Mouse (Mus musculus) thymus, postnatal 36 days (tissue): ENCODE measurements around the gene Evx1.
A peak's percentile ranks its signal among the peaks of the same experiment; 100 is the strongest.

Source experiments
- DNase-seq, 2 experiments: peaks; one replicate each; pipeline ENCODE4 v3.0.0; 2022; ENCODE audit warnings: mixed read lengths in 2 of 2

Gene Evx1

GRCm38 (mm10) chr6:52291021-52291860, 22.1 kb upstream of the Evx1 start:
- no peak for DNase-seq

DNA sequence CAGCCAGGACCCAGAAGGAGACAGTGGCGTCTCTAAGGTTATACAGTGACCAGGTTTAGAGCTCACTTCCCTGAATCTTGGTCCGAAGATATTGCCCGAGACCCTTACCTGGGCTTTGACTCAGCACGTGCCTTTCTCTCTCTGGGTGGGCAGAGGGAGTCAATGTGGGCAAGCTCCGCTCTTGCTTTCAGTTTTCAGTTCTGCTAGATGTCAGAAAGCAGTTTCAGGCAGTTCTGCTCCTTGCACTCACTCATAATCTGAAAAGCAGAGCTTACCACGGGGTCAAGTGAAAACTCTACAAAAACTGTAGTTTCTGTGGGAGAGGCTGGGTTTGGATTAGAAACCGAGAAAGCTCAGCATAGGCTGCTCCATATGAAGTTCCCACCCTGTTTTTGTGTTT, 21.0 kb upstream of the Evx1 start:
- no peak for DNase-seq

DNA sequence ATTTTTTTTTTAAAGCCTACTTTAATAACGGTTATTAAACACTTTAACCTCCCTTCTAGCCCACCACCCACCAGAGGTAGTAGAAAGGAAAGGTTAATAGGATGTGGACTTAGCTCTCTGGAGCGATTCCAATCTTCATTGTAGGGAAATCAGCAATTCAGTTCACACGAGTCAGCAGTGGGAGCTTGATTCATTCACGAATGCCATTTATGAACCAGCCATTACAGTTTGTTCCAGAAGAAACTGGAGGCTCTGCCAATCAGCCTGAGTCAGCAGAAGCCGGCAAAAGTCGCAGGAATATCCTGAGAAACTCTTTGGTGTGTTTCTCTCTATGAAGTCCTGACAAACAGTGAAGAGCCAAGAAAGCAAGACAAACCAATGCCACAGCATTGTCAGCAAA, 18.7 kb upstream of the Evx1 start:
- no peak for DNase-seq

DNA sequence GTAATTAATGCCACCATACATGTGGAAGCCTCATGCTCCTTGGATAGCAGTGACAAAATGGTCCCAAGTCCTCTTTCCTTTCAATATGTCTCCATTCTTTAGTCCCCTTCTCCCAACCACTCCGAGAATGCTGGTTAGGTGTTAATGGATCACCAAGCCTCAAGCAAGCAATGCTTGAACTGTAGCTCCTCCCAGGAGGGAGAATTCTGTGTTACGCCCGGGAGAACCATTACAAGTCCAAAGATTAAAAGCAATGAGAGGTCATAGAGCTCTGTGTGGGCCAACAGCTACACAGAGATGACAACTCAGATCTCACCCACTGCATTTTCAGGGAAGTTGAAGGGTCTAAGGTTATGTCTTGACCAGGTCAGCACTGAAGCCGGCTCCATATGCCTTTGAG, 14.8 kb upstream of the Evx1 start:
- no peak for DNase-seq

DNA sequence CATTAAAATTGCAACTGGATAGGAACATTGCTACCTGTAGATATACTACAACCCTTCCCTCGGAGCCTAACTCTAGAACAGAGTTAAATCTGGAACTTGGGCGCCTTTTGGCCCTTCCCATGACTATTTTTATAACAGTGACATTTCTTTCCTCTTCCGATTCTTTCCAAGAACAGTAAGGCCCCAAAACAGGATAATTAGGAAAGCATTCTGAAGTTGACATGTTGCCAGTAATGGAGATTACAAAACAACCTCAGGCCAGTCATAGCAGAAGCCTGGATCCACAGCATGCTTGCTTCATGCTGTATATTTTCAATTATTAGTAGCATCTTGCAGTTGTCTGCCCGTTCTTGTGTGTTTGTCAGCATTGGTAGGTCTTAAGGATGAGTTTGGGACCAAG, 12.5 kb upstream of the Evx1 start:
- no peak for DNase-seq

DNA sequence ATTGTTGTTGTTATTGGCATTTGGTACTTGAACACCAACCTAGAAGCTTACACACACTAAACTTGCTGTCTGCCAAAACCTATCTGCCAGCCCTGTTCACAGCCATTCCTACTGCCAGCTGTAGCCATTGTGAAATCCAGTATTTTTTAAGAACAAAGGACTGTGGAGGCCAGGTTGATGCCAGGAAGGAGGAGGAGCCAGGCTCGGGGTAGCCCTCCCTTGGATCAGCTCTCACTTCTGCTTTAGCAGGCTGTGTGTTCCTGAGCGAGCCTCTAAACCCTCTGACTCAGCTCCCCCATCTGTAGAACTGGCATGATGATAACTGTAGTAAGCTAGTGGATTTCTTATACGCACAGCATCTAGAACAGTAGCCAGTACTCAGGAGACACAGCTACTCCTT, 9.9 kb upstream of the Evx1 start:
- no peak for DNase-seq

DNA sequence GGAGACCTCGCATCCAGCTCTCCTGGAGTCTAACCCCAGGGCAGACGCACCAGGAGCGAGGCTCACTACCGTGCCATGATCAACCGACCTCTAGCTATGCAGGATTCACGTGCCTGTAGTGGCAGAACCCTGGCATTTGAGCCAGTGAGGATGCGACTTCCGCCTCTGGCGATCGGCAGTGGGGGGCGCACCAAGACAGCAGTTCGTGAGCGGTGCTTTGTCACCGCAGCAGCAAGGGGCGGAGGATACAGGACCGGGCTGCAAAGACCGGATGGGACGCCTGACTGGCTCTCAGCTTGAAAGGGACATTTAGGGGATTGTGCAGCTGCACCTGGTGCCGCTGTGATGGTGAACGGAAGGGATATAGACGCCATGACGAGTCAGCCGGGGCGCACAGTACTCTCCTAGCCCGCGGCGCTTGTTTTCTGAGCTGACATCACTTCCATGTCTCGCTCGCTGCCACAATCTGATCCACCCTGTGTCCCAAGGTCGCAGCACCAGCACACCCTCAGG, 7.4 kb upstream of the Evx1 start:
- DNase-seq = peak; percentile 69 to 71

- no peak for DNase-seq
Observed at GRCm38 (mm10) chr6:52309766-52310165, 3.5 kb upstream of the Evx1 start.

GRCm38 (mm10) chr6:52310366-52310765, 2.9 kb upstream of the Evx1 start:
- no peak for DNase-seq

- DNase-seq = no peak
Observed at GRCm38 (mm10) chr6:52311661-52312557, 1.4 kb upstream of the Evx1 start.

DNA sequence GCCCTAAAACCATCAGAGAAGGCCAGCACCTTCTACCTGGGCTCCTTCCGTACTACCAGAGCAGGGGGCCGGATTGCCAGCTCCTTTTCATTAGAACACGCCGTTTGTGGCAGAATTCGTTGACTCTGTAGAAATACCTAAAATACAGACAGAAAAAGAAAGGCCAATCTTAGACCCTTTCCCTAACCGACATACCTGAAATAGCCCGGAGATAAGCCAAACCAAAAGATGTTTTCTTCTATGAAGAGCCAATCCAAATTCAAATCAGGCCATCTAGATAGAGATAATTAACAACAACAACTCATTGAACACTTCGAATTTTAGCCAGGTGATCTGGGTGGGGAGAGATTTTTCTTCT, 761 bp upstream of the Evx1 start:
- no peak for DNase-seq

- no peak for DNase-seq
Observed at GRCm38 (mm10) chr6:52314304-52315100, 1.2 kb downstream of the Evx1 start.

DNA sequence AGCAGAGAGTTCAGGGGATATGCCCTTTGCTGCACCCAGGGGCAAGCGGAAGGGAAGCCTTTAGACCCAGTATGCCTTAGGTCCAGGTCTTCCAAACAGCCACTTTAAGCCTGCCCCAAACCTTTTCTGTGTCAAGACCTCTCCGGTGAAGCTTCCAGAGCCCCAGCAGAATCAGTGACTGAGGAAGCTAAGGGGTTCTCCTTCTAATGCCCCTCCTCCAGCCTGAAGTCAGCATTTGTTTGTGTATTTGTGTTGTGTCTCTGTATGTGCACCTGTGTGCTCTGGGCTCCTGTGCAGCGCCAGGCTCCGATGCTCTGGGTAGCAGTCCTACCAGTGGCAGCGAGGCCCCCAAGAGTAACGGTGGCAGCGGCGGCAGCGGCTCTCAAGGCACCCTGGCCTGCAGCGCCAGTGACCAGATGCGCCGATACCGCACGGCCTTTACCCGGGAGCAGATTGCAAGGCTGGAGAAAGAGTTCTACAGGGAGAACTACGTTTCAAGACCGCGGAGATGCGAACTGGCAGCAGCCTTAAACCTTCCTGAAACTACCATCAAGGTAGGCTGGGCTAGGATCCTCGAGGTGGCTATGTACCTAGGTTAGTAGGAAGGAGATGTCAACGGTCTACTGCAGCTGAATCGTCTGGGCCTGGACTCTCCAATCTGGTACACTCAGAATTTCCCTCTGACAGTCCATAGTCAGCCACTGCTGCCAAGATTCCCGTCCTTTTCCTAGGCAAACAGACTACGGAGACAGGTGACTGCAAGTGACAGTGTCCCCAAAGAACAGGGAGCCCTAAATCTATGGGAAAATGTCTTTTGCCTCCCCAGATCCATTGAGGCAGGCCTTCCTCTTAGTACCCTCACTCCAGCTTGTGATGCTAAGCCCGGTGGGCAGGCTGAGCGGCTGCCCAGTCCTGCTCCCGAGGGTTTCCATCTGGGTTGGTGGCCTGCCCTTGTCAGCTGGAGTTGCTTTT, 2.4 kb downstream of the Evx1 start:
- DNase-seq = no peak

GRCm38 (mm10) chr6:52316413-52317184, 3.3 kb downstream of the Evx1 start:
- DNase-seq = no peak

DNA sequence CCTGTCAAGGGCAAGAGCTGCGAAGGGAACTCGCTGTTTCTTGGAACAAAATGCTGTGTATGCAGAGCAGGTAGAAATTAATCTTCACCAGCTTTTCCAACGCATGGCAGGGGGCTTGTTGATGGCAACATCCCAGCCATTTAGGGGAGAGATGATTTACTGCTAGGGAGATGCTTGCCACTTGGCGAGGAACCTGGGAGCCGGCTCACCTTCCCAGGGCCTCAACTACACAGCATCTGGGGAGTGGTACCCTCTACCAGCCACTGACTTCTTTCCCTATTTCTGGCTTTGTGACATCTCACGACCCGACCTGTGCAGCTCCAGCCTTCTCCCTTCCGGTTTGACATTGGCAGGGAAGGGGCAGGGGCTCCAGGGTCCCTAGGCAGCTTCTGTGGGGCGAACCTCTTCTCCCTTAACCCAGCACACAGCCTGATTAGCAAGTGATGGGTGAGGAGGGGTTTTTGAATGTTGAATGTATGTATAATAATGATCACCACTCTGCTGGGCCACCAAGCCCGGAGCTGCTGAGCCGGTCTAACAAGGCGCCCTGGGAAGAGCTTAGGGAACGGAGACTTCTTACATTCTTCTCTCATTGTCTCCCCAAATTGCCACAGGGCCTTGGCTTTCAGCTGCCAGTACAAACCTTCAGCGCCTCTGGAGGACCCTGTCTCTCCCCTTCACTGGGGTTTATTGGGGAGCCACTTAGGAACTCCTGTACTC, 4.3 kb downstream of the Evx1 start:
- DNase-seq = no peak

- no peak for DNase-seq
Observed at GRCm38 (mm10) chr6:52318271-52318670, 5.0 kb downstream of the Evx1 start.

- DNase-seq = no peak
Observed at GRCm38 (mm10) chr6:52319956-52320690, 6.8 kb downstream of the Evx1 start.

- no peak for DNase-seq
Observed at GRCm38 (mm10) chr6:52320966-52321825, 7.9 kb downstream of the Evx1 start.
